24 mouse cellular contexts compared by ENCODE assay signal in genomic region chr8:126713602-126714145, GRCm38 (mm10).
DNase-seq lines count a peak whose midpoint lies in the region; ATAC-seq lines count a peak whose summit lies in the region.
"Had no signal": no experiment of that assay in that cellular context is flagged by ENCODE, and none has a peak within 500 bp of the region (broad histone marks: within the 10 kb centered on the region; RNA-seq: fewer than 3 reads in every experiment).

No protein-coding gene starts in this region.

- H3K4me3 ChIP-seq in forebrain, embryonic 14.5 days (ENCODE audit: low read depth, low read length), result no peak overlapping the region
- no peak overlapping the region for H3K4me3 ChIP-seq in forebrain, embryonic 12.5 days (replicated peaks)
- H3K4me3 ChIP-seq in kidney, embryonic 16.5 days (ENCODE audit: low read length), result no peak overlapping the region
- no peak overlapping the region for H3K4me3 ChIP-seq in embryonic facial prominence, embryonic 14.5 days (ENCODE audit: low read depth, low read length)
- H3K4me3 ChIP-seq: embryonic facial prominence, embryonic 12.5 days; heart, embryonic 12.5 days; hindbrain, embryonic 12.5 days; layer of hippocampus, adult 2 months; liver, embryonic 12.5 days; neural tube, embryonic 12.5 days; stomach, embryonic 15.5 days had no signal

- H3K36me3 ChIP-seq in forebrain, embryonic 14.5 days (ENCODE audit: control insufficient read depth, insufficient read depth, low read length), result no peaks in the 10 kb centered on the region
- H3K36me3 ChIP-seq in forebrain, embryonic 12.5 days (replicated peaks), result no peaks in the 10 kb centered on the region
- no peaks in the 10 kb centered on the region for H3K36me3 ChIP-seq in kidney, embryonic 16.5 days (ENCODE audit: insufficient read depth, low read length)
- no peaks in the 10 kb centered on the region for H3K36me3 ChIP-seq in embryonic facial prominence, embryonic 14.5 days (ENCODE audit: control insufficient read depth, insufficient read depth, low read length)
- H3K36me3 ChIP-seq: embryonic facial prominence, embryonic 12.5 days; heart, embryonic 12.5 days; hindbrain, embryonic 12.5 days; liver, embryonic 12.5 days; neural tube, embryonic 12.5 days; stomach, embryonic 15.5 days had no signal

- H3K27ac ChIP-seq in forebrain, embryonic 14.5 days (ENCODE audit: low read depth, low read length), result no peak overlapping the region
- no peak overlapping the region for H3K27ac ChIP-seq in forebrain, embryonic 12.5 days
- 0 out of 2 replicates have a peak overlapping the region, but pooled peaks have one; percentile 32 for H3K27ac ChIP-seq in kidney, embryonic 16.5 days (ENCODE audit: low read length)
- peak overlapping the region; percentile 67 for H3K27ac ChIP-seq in embryonic facial prominence, embryonic 14.5 days (replicated peaks; ENCODE audit: low read depth, low read length)
- H3K27ac ChIP-seq: hindbrain, embryonic 12.5 days; layer of hippocampus, adult 2 months; liver, embryonic 12.5 days; neural tube, embryonic 12.5 days had no signal

- no peaks in the 10 kb centered on the region for H3K9me3 ChIP-seq in forebrain, embryonic 14.5 days (replicated peaks; ENCODE audit: control insufficient read depth, low read length)
- no peaks in the 10 kb centered on the region for H3K9me3 ChIP-seq in forebrain, embryonic 12.5 days
- no peaks in the 10 kb centered on the region for H3K9me3 ChIP-seq in kidney, embryonic 16.5 days (ENCODE audit: low read length)
- H3K9me3 ChIP-seq in embryonic facial prominence, embryonic 14.5 days (ENCODE audit: control insufficient read depth, low read length), result no peaks in the 10 kb centered on the region
- H3K9me3 ChIP-seq: embryonic facial prominence, embryonic 12.5 days; heart, embryonic 12.5 days; hindbrain, embryonic 12.5 days; liver, embryonic 12.5 days; neural tube, embryonic 12.5 days; stomach, embryonic 15.5 days had no signal

- H3K9ac ChIP-seq in forebrain, embryonic 14.5 days (ENCODE audit: low read length), result no peak overlapping the region
- H3K9ac ChIP-seq in forebrain, embryonic 12.5 days, result no peak overlapping the region
- no peak overlapping the region for H3K9ac ChIP-seq in kidney, embryonic 16.5 days (replicated peaks; ENCODE audit: low read length)
- no peak overlapping the region for H3K9ac ChIP-seq in embryonic facial prominence, embryonic 14.5 days (ENCODE audit: low read depth, low read length)
- H3K9ac ChIP-seq: embryonic facial prominence, embryonic 12.5 days; heart, embryonic 12.5 days; hindbrain, embryonic 12.5 days; liver, embryonic 12.5 days; neural tube, embryonic 12.5 days; stomach, embryonic 15.5 days had no signal

- H3K27me3 ChIP-seq in forebrain, embryonic 14.5 days (replicated peaks; ENCODE audit: control insufficient read depth, insufficient read depth, low read length), result no peaks in the 10 kb centered on the region
- 0 out of 2 replicates have a peak, but pooled peaks cover 4% of the 10 kb centered on the region for H3K27me3 ChIP-seq in forebrain, embryonic 12.5 days
- H3K27me3 ChIP-seq in kidney, embryonic 16.5 days (ENCODE audit: insufficient read depth, low read length), result no peaks in the 10 kb centered on the region
- no peaks in the 10 kb centered on the region for H3K27me3 ChIP-seq in embryonic facial prominence, embryonic 14.5 days (replicated peaks; ENCODE audit: control insufficient read depth, insufficient read depth, low read length)
- H3K27me3 ChIP-seq: embryonic facial prominence, embryonic 12.5 days; heart, embryonic 12.5 days; hindbrain, embryonic 12.5 days; liver, embryonic 12.5 days; neural tube, embryonic 12.5 days; stomach, embryonic 15.5 days had no signal

- 16% methylated on average over 8 of the region's 8 CpGs for WGBS in forebrain, embryonic 14.5 days
- 32% methylated on average over 8 of the region's 8 CpGs for WGBS in forebrain, embryonic 12.5 days
- 27% methylated on average over 8 of the region's 8 CpGs for WGBS in kidney, embryonic 16.5 days
- WGBS in embryonic facial prominence, embryonic 14.5 days, result 38% methylated on average over 8 of the region's 8 CpGs

- H3K4me1 ChIP-seq in forebrain, embryonic 14.5 days (ENCODE audit: control insufficient read depth, insufficient read depth, low read length), result peaks cover 12% of the 10 kb centered on the region
- peaks cover 6% of the 10 kb centered on the region; the same call in 1 of the 2 replicates for H3K4me1 ChIP-seq in forebrain, embryonic 12.5 days
- peaks cover 12% of the 10 kb centered on the region for H3K4me1 ChIP-seq in kidney, embryonic 16.5 days (ENCODE audit: insufficient read depth, low read length)
- peaks cover 13% of the 10 kb centered on the region for H3K4me1 ChIP-seq in embryonic facial prominence, embryonic 14.5 days (ENCODE audit: control insufficient read depth, insufficient read depth, low read length)
- H3K4me1 ChIP-seq: liver, embryonic 12.5 days; neural tube, embryonic 12.5 days had no signal

- no peak for ATAC-seq in forebrain, embryonic 14.5 days
- no peak for ATAC-seq in forebrain, embryonic 12.5 days (ENCODE audit: low FRiP score)
- ATAC-seq in kidney, embryonic 16.5 days (ENCODE audit: low FRiP score, low TSS enrichment), result no peak
- no peak for ATAC-seq in embryonic facial prominence, embryonic 14.5 days (ENCODE audit: low read depth)
- ATAC-seq: intestine, postnatal 0 days; liver, embryonic 12.5 days had no signal

- no peak overlapping the region for H3K4me2 ChIP-seq in forebrain, embryonic 14.5 days (ENCODE audit: low read length)
- H3K4me2 ChIP-seq in forebrain, embryonic 12.5 days, result no peak overlapping the region
- H3K4me2 ChIP-seq in kidney, embryonic 16.5 days (replicated peaks; ENCODE audit: low read depth, low read length), result no peak overlapping the region
- H3K4me2 ChIP-seq in embryonic facial prominence, embryonic 14.5 days (ENCODE audit: low read depth, low read length), result no peak overlapping the region
- H3K4me2 ChIP-seq: embryonic facial prominence, embryonic 12.5 days; heart, embryonic 12.5 days; hindbrain, embryonic 12.5 days; liver, embryonic 12.5 days; neural tube, embryonic 12.5 days; stomach, embryonic 15.5 days had no signal

- DNase-seq in forebrain, embryonic 14.5 days (ENCODE audit: low spot score), result peak; percentile 46
- no peak for DNase-seq in kidney, postnatal 25 days
- DNase-seq in MN1 (ENCODE audit: low spot score), result peak; percentile 74
- no peak for DNase-seq in embryonic facial prominence, embryonic 14.5 days (ENCODE audit: low spot score)
- DNase-seq in cerebellum, postnatal 36 days, result no peak
- no peak for DNase-seq in neural tube, embryonic 10.5 days (ENCODE audit: extremely low spot score, low spot score)
- DNase-seq: adrenal gland, adult 8-10 months; gastrocnemius, postnatal 10 days; heart, postnatal 14 days; kidney, postnatal 10 days; lung, adult 18-20 months; midbrain, embryonic 14.5 days; thymus, adult 2 months; thymus, postnatal 4 days had no signal

Comparison
In these comparisons a context has a peak if more than half of its experiments do, and no peak if none do; other contexts are left out.
1. DNase-seq: peak in forebrain, embryonic 14.5 days (single experiment) and MN1 (single experiment); none in kidney, postnatal 25 days (0 of 2), embryonic facial prominence, embryonic 14.5 days (single experiment), cerebellum, postnatal 36 days (0 of 2) and neural tube, embryonic 10.5 days (single experiment).
2. H3K27ac ChIP-seq: peak in kidney, embryonic 16.5 days (single experiment) and embryonic facial prominence, embryonic 14.5 days (single experiment); none in forebrain, embryonic 14.5 days (single experiment) and forebrain, embryonic 12.5 days (single experiment).